Mouse (Mus musculus) midbrain, postnatal 0 days (tissue): Measurements from ENCODE around the gene Cyp46a1. TPM values are rescaled to one million over a fixed set of nuclear protein-coding genes. Genes with fewer than 3 reads are reported as not detected.

Experiments
- ATAC-seq: fragments of 200-750 bp; cut with Nextera tagmentation; 2 replicates; pipeline ENCODE4 v1.8.0; 2017; ENCODE audit warnings: moderate number of reproducible peaks, mild to moderate bottlenecking, moderate TSS enrichment, moderate library complexity; ENCODE audit not compliant: low FRiP score
- DNase-seq: peaks from one replicate; pipeline ENCODE4 v3.0.0-alpha.2; 2015; ENCODE audit warnings: low spot score
- H3K27ac ChIP-seq: fragments of 300-500 bp; sonication (generic); 2 replicates; pipeline ENCODE4 v1.5.1; 2014; ENCODE audit warnings: low read depth, mild to moderate bottlenecking, low read length, mixed read lengths
- H3K27me3 ChIP-seq: fragments of 300-500 bp; sonication (generic); 2 replicates; pipeline ENCODE4 v1.6.1; 2014; ENCODE audit warnings: low read length, control low read depth, mixed read lengths; ENCODE audit not compliant: insufficient read depth
- H3K36me3 ChIP-seq: fragments of 300-500 bp; sonication (generic); 2 replicates; pipeline ENCODE4 v1.6.1; 2014; ENCODE audit warnings: low read length, control low read depth, mixed read lengths; ENCODE audit not compliant: insufficient read depth
- H3K4me1 ChIP-seq: fragments of 300-500 bp; sonication (generic); 2 replicates; pipeline ENCODE4 v1.6.1; 2014; ENCODE audit warnings: mild to moderate bottlenecking, control low read depth, antibody characterized with exemption, low read length, mixed read lengths; ENCODE audit not compliant: insufficient read depth
- H3K4me2 ChIP-seq: fragments of 300-500 bp; sonication (generic); 2 replicates; pipeline ENCODE4 v1.6.1; 2014; ENCODE audit warnings: low read depth, mild to moderate bottlenecking, low read length, mixed read lengths; ENCODE audit not compliant: poor library complexity, severe bottlenecking
- H3K4me3 ChIP-seq: fragments of 300-500 bp; sonication (generic); 2 replicates; pipeline ENCODE4 v1.5.1; 2014; ENCODE audit warnings: low read depth, mild to moderate bottlenecking, low read length, moderate library complexity
- H3K9ac ChIP-seq: fragments of 300-500 bp; sonication (generic); replicated peaks from 2 replicates; pipeline ENCODE4 v1.6.1; 2014; ENCODE audit warnings: mild to moderate bottlenecking, low read length, moderate library complexity, mixed read lengths; ENCODE audit not compliant: poor library complexity, severe bottlenecking
- H3K9me3 ChIP-seq: fragments of 300-500 bp; sonication (generic); 2 replicates; pipeline ENCODE4 v1.6.1; 2016; ENCODE audit warnings: low read length, control low read depth
- CTCF ChIP-seq: IDR thresholded peaks from 2 replicates; pipeline ENCODE4 v1.5.1; 2016; ENCODE audit warnings: antibody characterized with exemption, mild to moderate bottlenecking
- WGBS: fragments of 180-500 bp; shearing (Covaris S2); extraction: QIAGEN DNeasy Blood & Tissue Kit; methylation state at CpG from one replicate; pipeline ENCODE4 v1.1.7; 2014; 5-methylcytosine and 5-hydroxymethylcytosine counted together
- polyA plus RNA-seq: library from polyadenylated mRNA; unstranded; fragments of >200 nt; fragmentation: Nextera tagmentation; extraction: Ambion mirVana; gene quantifications from 2 replicates; pipeline ENCODE4 v1.2.1, GENCODE M21; 2015
- total RNA-seq: library from RNA; depleted of rRNA; stranded (reverse); fragments of >200 nt; gene quantifications from 2 replicates; pipeline ENCODE4 v1.2.3, GENCODE M21; 2014

Cyp46a1 gene
- total and polyA plus RNA-seq, 2 experiments from 2014 or later = 36.0 to 52.0 TPM

GRCm38 (mm10) chr12:108315818-108316217, 18.4 kb upstream of the Cyp46a1 start:
- no peak overlapping the region for H3K27ac ChIP-seq
- DNase-seq (no peak), ATAC-seq (no peak)
- H3K27me3 ChIP-seq = peaks cover 18% of the 10 kb centered on the region
- WGBS = 53% methylated on average over 10 of the region's 10 CpGs
- no peak overlapping the region for H3K9ac ChIP-seq
- H3K4me1 ChIP-seq = peaks cover 2% of the 10 kb centered on the region; the same call in 1 of the 2 replicates
- no peak overlapping the region for H3K4me2 ChIP-seq
- TF ChIP-seq CTCF = no peak
- H3K36me3 ChIP-seq = no peaks in the 10 kb centered on the region
- no peak overlapping the region for H3K4me3 ChIP-seq
- no peaks in the 10 kb centered on the region for H3K9me3 ChIP-seq

GRCm38 (mm10) chr12:108316655-108317054, 17.5 kb upstream of the Cyp46a1 start:
- Histone ChIP-seq H3K36me3 (no peaks in the 10 kb centered on the region), H3K9ac (no peak overlapping the region), H3K9me3 (no peaks in the 10 kb centered on the region), H3K4me2 (no peak overlapping the region), H3K27me3 (peaks cover 18% of the 10 kb centered on the region), H3K4me3 (no peak overlapping the region), H3K27ac (no peak overlapping the region), H3K4me1 (peaks cover 3% of the 10 kb centered on the region; the same call in 1 of the 2 replicates)
- WGBS = 45% methylated on average over 6 of the region's 6 CpGs
- ATAC-seq (no peak), DNase-seq (no peak)
- no peak for TF ChIP-seq CTCF

GRCm38 (mm10) chr12:108317201-108317738, 16.9 kb upstream of the Cyp46a1 start:
- Histone ChIP-seq H3K9ac (no peak overlapping the region), H3K4me2 (no peak overlapping the region), H3K27ac (no peak overlapping the region), H3K27me3 (peaks cover 18% of the 10 kb centered on the region), H3K4me3 (no peak overlapping the region), H3K4me1 (peaks cover 3% of the 10 kb centered on the region; the same call in 1 of the 2 replicates), H3K9me3 (no peaks in the 10 kb centered on the region), H3K36me3 (no peaks in the 10 kb centered on the region)
- no peak for TF ChIP-seq CTCF
- WGBS = 23% methylated on average over 9 of the region's 9 CpGs
- ATAC-seq (no peak), DNase-seq (no peak)

- no peaks in the 10 kb centered on the region for H3K36me3 ChIP-seq
- H3K27ac ChIP-seq = no peak overlapping the region
- H3K27me3 ChIP-seq = peaks cover 18% of the 10 kb centered on the region
- 0 out of 2 replicates have a peak, but pooled peaks have one; percentile 1 for TF ChIP-seq CTCF
- H3K4me2 ChIP-seq = no peak overlapping the region
- no peaks in the 10 kb centered on the region for H3K9me3 ChIP-seq
- no peak overlapping the region for H3K9ac ChIP-seq
- 40% methylated on average over 18 of the region's 18 CpGs for WGBS
- DNase-seq (no peak), ATAC-seq (0 out of 2 replicates have a peak, but pooled peaks have one; percentile 11)
- H3K4me3 ChIP-seq = no peak overlapping the region
- peaks cover 3% of the 10 kb centered on the region; the same call in 1 of the 2 replicates for H3K4me1 ChIP-seq
These were observed 16.3 kb upstream of the Cyp46a1 start for GRCm38 (mm10) chr12:108317826-108318430.

- Histone ChIP-seq H3K9me3 (no peaks in the 10 kb centered on the region), H3K9ac (no peak overlapping the region), H3K4me2 (no peak overlapping the region), H3K36me3 (no peaks in the 10 kb centered on the region), H3K27me3 (peaks cover 18% of the 10 kb centered on the region), H3K4me1 (peaks cover 3% of the 10 kb centered on the region; the same call in 1 of the 2 replicates), H3K4me3 (no peak overlapping the region), H3K27ac (no peak overlapping the region)
- 0 out of 2 replicates have a peak, but pooled peaks have one; percentile 24 for ATAC-seq
- TF ChIP-seq CTCF = no peak
- no peak for DNase-seq
- WGBS = 27% methylated on average over 37 of the region's 37 CpGs
These were observed 15.7 kb upstream of the Cyp46a1 start for GRCm38 (mm10) chr12:108318499-108318898.

- no peak overlapping the region for H3K27ac ChIP-seq
- H3K9ac ChIP-seq = no peak overlapping the region
- DNase-seq (no peak), ATAC-seq (no peak)
- H3K36me3 ChIP-seq = no peaks in the 10 kb centered on the region
- H3K4me1 ChIP-seq = peaks cover 3% of the 10 kb centered on the region; the same call in 1 of the 2 replicates
- no peaks in the 10 kb centered on the region for H3K9me3 ChIP-seq
- no peak overlapping the region for H3K4me3 ChIP-seq
- WGBS = 22% methylated on average over 8 of the region's 8 CpGs
- no peak for TF ChIP-seq CTCF
- no peak overlapping the region for H3K4me2 ChIP-seq
- peaks cover 18% of the 10 kb centered on the region for H3K27me3 ChIP-seq
These were observed 14.1 kb upstream of the Cyp46a1 start for GRCm38 (mm10) chr12:108320096-108320495.
